Mouse (Mus musculus) midbrain, embryonic 11.5 days (tissue): ENCODE results near the gene Scarf2. TPM values are rescaled to one million over a fixed set of nuclear protein-coding genes. Genes with fewer than 3 reads are reported as not detected.
A peak's percentile ranks its signal among the peaks of the same experiment; 100 is the strongest.

Experiments
- ATAC-seq: fragments of 200-750 bp; cut with Nextera tagmentation; 2 replicates; pipeline ENCODE4 v1.8.0; 2017; ENCODE audit warnings: moderate TSS enrichment, moderate library complexity; ENCODE audit not compliant: low FRiP score
- DNase-seq: peaks from one replicate; pipeline ENCODE4 v3.0.0; 2015; ENCODE audit warnings: low spot score; ENCODE audit errors: missing footprints
- H3K27ac ChIP-seq: fragments of 300-500 bp; sonication (generic); 2 replicates; pipeline ENCODE4 v1.5.1; 2014; ENCODE audit warnings: low read depth, low read length
- H3K27me3 ChIP-seq: fragments of 300-500 bp; sonication (generic); 2 replicates; pipeline ENCODE4 v1.6.1; 2014; ENCODE audit warnings: mild to moderate bottlenecking, low read length, moderate library complexity, mixed read lengths; ENCODE audit not compliant: control insufficient read depth, insufficient read depth
- H3K36me3 ChIP-seq: fragments of 300-500 bp; sonication (generic); 2 replicates; pipeline ENCODE4 v1.6.1; 2014; ENCODE audit warnings: mild to moderate bottlenecking, low read length, moderate library complexity, mixed read lengths; ENCODE audit not compliant: control insufficient read depth, insufficient read depth
- H3K4me1 ChIP-seq: fragments of 300-500 bp; sonication (generic); 2 replicates; pipeline ENCODE4 v1.6.1; 2014; ENCODE audit warnings: low read length; ENCODE audit not compliant: control insufficient read depth, insufficient read depth
- H3K4me2 ChIP-seq: fragments of 300-500 bp; sonication (generic); 2 replicates; pipeline ENCODE4 v1.6.1; 2014; ENCODE audit warnings: mild to moderate bottlenecking, moderate library complexity
- H3K4me3 ChIP-seq: fragments of 300-500 bp; sonication (generic); 2 replicates; pipeline ENCODE4 v1.5.1; 2014; ENCODE audit warnings: low read depth, low read length
- H3K9ac ChIP-seq: fragments of 300-500 bp; sonication (generic); 2 replicates; pipeline ENCODE4 v1.6.1; 2014; ENCODE audit warnings: low read length
- H3K9me3 ChIP-seq: fragments of 300-500 bp; sonication (generic); 2 replicates; pipeline ENCODE4 v1.6.1; 2016; ENCODE audit warnings: low read length; ENCODE audit not compliant: control insufficient read depth
- WGBS: fragments of 180-500 bp; shearing (Covaris S2); extraction: QIAGEN DNeasy Blood & Tissue Kit; methylation state at CpG from one replicate; pipeline ENCODE4 v1.1.7; 2014; 5-methylcytosine and 5-hydroxymethylcytosine counted together
- polyA plus RNA-seq: library from polyadenylated mRNA; unstranded; fragments of >200 nt; fragmentation: Nextera tagmentation; extraction: Ambion mirVana; gene quantifications from 2 replicates; pipeline ENCODE4 v1.2.1, GENCODE M21; 2014

The Scarf2 gene
- polyA plus RNA-seq = 3.8 and 4.4 TPM in 2 replicates

DNA sequence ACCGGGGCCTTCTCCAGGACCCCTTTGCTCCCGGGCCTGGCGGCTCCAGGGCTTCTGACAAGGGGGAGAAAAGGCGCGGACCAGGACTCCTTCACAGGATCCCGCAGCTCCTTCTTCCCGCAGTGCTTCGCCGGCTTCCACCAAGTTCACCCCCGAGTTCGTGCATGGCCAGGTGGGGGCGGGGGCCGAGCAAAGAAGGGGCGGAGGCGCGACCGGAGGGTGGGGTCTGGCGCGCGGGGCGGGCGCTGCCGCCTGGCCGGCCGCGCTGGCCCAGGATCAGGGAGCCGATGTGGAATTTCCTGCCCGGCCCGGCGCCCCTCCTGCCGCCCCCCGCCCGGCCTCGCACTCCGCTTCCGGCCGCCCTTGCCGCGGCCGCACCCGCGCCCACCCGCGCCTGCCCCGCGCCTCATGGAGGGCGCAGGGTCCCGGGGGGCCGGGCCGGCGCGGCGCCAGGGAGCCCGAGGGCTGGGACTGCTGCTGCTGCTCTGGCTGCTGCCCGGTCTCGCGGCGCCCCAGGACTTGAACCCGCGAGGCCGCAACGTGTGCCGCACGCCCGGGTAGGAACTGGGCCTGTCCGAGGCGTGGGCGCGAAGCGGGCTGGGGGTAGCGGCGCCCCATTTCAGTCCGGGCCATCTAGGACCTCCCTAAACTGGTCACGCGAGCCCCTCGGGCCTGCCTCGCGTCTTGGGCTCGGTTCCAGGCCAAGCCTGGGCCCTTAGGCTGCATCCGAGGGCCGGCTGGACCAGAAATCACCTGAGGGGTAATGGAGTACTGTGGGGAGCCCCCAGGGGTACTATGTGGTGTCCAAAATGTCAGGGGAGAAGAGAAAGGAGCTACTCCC, at the start of gene Scarf2:
TSS of gene Scarf2 (plus strand) at position 312 of the 841 bp plus-strand sequence.
- DNase-seq (peak; percentile 94), ATAC-seq (peak; percentile 54)
- Histone ChIP-seq H3K4me3 (peak within 1 kb of the TSS; percentile 50), H3K36me3 (peaks cover 1% of the 10 kb centered on the region; the same call in 1 of the 2 replicates), H3K9me3 (no peaks in the 10 kb centered on the region), H3K9ac (peak within 1 kb of the TSS; percentile 67), H3K27me3 (peaks cover 68% of the 10 kb centered on the region), H3K27ac (no peak within 1 kb of the TSS), H3K4me1 (peaks cover 12% of the 10 kb centered on the region), H3K4me2 (peak within 1 kb of the TSS; percentile 75)
- 2% methylated on average over 54 of the region's 81 CpGs for WGBS

DNA sequence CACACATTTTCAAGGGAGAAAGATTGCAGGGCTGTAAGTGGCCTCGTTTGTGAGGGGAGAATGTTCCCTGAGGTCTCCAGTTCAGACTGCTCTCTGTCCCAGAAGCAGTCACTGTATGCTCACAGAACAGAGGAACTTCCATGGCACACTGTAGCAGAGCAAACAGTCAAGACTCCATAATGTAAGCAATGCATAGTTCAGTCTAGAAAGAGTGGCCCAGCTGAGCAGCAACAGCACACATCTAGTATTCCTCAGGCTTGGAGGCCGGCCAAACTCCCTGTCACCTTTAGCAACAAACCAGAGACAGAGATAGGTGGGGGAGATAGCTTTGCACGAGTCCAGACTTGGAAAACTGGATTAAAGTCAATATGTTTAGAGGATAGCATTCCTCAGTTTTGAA, 44.1 kb upstream of the Scarf2 start:
- ATAC-seq = no peak
- Histone ChIP-seq H3K4me3 (no peak overlapping the region), H3K27ac (no peak overlapping the region), H3K27me3 (no peaks in the 10 kb centered on the region), H3K4me1 (no peaks in the 10 kb centered on the region), H3K36me3 (no peaks in the 10 kb centered on the region), H3K9ac (no peak overlapping the region), H3K4me2 (no peak overlapping the region), H3K9me3 (no peaks in the 10 kb centered on the region)
- peak; percentile 2 for DNase-seq
- WGBS = 41% methylated on average over 3 of the region's 3 CpGs

DNA sequence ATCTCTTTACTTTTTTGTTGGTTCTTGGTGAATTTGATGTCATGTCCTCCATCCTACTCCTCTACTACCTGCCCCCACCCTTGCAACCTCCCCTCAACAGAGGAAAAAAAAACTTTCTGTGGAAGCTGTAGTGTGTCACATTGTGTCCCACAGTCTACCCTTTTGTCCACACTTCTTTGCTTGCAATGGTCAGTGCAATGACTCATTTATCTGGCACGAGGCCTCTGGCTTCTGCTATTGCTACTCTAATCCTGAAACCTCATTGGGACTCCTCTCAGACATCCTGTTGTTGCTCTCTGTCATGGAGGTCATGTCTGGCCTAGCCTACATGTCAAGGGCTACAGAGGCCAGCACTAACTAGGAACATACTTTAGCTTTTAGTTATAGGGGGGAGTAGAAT, 43.4 kb upstream of the Scarf2 start:
- no peak overlapping the region for H3K27ac ChIP-seq
- H3K4me3 ChIP-seq = no peak overlapping the region
- WGBS = 53% methylated on average over 1 of the region's 1 CpGs
- H3K9me3 ChIP-seq = no peaks in the 10 kb centered on the region
- no peaks in the 10 kb centered on the region for H3K36me3 ChIP-seq
- no peak overlapping the region for H3K9ac ChIP-seq
- H3K4me1 ChIP-seq = no peaks in the 10 kb centered on the region
- no peak overlapping the region for H3K4me2 ChIP-seq
- ATAC-seq (no peak), DNase-seq (peak; percentile 45)
- H3K27me3 ChIP-seq = no peaks in the 10 kb centered on the region

DNA sequence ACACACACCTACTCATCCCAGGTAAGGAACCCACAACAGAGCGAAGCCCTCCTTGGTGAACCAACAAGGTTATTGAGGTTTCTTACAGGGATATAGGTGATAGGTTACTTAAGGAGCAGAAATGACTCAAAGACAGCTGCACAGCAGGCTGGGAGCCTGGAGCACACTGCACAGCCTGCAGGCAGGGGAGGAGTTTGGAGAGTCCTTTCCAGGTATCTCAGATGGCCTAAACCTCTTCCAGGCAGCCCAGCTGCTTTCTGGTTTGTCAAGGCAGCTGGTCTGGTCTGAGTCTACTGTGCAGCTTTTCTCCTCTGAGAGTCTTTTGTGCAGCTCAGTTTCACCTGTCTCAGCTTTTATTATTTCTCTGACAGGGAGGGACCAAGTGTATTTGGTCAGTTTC, 39.3 kb upstream of the Scarf2 start:
- no peak for DNase-seq
- H3K9ac ChIP-seq = no peak overlapping the region
- no peak overlapping the region for H3K4me3 ChIP-seq
- no peak overlapping the region for H3K27ac ChIP-seq
- H3K4me2 ChIP-seq = no peak overlapping the region
- H3K4me1 ChIP-seq = peaks cover 8% of the 10 kb centered on the region
- 94% methylated on average over 1 of the region's 1 CpGs for WGBS
- no peaks in the 10 kb centered on the region for H3K9me3 ChIP-seq
- no peaks in the 10 kb centered on the region for H3K36me3 ChIP-seq
- no peak for ATAC-seq
- H3K27me3 ChIP-seq = no peaks in the 10 kb centered on the region

DNA sequence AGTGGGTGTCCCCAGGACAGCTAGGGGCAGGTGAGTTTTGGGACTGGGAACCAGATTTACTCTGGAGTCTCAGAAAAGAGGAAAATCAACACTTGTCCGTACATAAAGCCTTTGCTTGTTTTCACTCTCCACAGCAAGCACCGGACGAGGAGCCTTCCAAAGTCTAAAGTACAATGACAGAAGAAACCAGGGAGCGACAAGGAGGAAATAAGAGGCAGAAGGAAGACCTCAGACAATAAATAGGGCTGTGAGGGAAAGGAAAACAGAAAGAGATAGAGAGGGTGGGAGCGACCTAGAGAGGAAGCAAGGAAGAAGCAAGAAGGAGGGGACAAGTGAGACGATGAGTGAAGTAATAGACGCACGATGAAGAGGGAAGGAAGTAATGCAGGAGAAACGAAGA, 38.2 kb upstream of the Scarf2 start:
- no peaks in the 10 kb centered on the region for H3K27me3 ChIP-seq
- ATAC-seq (no peak; the same call in 1 of the 2 replicates), DNase-seq (no peak)
- H3K36me3 ChIP-seq = no peaks in the 10 kb centered on the region
- H3K4me2 ChIP-seq = peak overlapping the region; percentile 89
- peak overlapping the region; percentile 60 for H3K4me3 ChIP-seq
- H3K4me1 ChIP-seq = peaks cover 8% of the 10 kb centered on the region
- H3K9me3 ChIP-seq = no peaks in the 10 kb centered on the region
- H3K27ac ChIP-seq = no peak overlapping the region
- H3K9ac ChIP-seq = peak overlapping the region; percentile 89
- 54% methylated on average over 9 of the region's 9 CpGs for WGBS

DNA sequence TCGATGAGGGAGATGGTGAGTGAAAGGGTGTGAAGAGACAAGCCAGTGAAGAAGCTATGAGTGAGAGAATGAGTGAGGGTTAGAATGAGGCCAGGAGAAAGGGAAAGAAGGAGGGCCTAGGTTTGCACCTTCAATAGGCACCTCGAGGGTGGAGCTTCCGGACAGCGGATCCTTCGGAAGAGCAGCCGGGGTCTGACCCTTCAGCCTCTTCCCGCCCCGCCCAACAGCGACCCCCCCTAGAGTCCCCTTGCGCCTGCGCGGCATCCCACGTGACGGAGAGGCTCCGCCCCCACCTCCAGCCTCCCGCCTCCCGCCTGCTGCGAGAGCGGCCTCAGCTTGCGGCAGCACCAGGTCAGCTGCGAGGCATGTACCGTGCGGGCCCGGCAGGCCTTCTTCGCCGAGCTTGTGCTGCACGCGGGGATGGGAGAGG, 37.7 kb upstream of the Scarf2 start, which contains the start of gene Klhl22:
TSS of gene Klhl22 (plus strand) at position 275 of the 430 bp plus-strand sequence.
- Histone ChIP-seq H3K4me1 (peaks cover 8% of the 10 kb centered on the region), H3K4me3 (peak within 1 kb of the TSS; percentile 60), H3K9ac (peak within 1 kb of the TSS; percentile 89), H3K27ac (no peak within 1 kb of the TSS), H3K36me3 (no peaks in the 10 kb centered on the region), H3K27me3 (no peaks in the 10 kb centered on the region), H3K9me3 (no peaks in the 10 kb centered on the region), H3K4me2 (peak within 1 kb of the TSS; percentile 89)
- DNase-seq (peak; percentile 99), ATAC-seq (peak; percentile 96)
- 2% methylated on average over 24 of the region's 28 CpGs for WGBS

DNA sequence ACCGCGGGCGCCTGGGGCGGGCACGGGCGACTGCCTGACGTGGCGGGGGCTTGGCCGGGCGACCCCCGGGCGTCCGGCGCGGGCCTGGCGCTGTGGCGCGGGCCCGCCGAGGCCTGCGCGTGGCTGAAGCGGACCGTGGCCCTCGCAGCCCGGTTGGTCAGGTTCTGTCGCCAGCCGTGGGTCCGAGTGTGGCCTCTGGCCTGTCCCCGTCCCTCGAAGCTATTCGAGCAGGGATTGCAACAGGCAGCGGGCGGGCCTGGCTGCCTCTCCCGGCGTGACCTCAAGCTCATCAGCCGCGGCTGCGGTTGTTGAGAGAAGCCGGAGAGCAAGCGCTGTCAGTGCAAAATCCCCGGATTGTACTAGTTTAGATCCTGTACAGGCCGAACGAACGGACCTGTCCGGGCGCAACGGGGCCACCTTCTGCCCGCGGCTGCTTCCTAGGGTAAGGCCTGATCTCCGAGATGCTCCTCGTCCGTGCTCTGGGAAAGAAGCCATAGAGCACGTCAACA, 37.2 kb upstream of the Scarf2 start:
- no peaks in the 10 kb centered on the region for H3K36me3 ChIP-seq
- no peaks in the 10 kb centered on the region for H3K9me3 ChIP-seq
- WGBS = 1% methylated on average over 52 of the region's 54 CpGs
- no peak overlapping the region for H3K27ac ChIP-seq
- no peaks in the 10 kb centered on the region for H3K27me3 ChIP-seq
- DNase-seq (peak; percentile 93), ATAC-seq (peak; percentile 76)
- peaks cover 8% of the 10 kb centered on the region for H3K4me1 ChIP-seq
- peak overlapping the region; percentile 89 for H3K4me2 ChIP-seq
- peak overlapping the region; percentile 60 for H3K4me3 ChIP-seq
- H3K9ac ChIP-seq = peak overlapping the region; percentile 89

DNA sequence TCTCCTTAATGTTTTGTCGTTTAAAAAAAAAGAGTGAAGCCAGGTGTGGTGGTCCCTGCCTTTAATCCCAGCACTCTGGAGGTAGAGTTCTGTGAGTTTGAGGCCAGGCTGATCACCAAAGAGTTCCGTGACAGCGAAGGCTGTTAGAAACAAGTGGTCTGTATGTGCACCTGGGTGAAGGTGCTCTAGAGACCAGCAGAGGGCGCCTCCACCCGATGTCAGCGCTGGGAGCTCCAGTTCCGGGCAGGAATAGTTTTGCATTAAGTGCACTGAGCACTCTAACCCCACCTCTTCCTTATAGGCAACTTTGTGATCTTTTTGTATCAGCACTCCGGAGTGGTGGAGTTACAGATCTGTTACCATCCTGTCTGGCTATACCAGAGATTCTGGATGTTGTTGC, 36.4 kb upstream of the Scarf2 start:
- Histone ChIP-seq H3K4me1 (peaks cover 8% of the 10 kb centered on the region), H3K27me3 (no peaks in the 10 kb centered on the region), H3K9me3 (no peaks in the 10 kb centered on the region), H3K4me3 (peak overlapping the region; percentile 60), H3K9ac (no peak overlapping the region), H3K36me3 (no peaks in the 10 kb centered on the region), H3K27ac (no peak overlapping the region), H3K4me2 (peak overlapping the region; percentile 89)
- no peak for ATAC-seq
- DNase-seq = peak; percentile 92
- 43% methylated on average over 8 of the region's 8 CpGs for WGBS

DNA sequence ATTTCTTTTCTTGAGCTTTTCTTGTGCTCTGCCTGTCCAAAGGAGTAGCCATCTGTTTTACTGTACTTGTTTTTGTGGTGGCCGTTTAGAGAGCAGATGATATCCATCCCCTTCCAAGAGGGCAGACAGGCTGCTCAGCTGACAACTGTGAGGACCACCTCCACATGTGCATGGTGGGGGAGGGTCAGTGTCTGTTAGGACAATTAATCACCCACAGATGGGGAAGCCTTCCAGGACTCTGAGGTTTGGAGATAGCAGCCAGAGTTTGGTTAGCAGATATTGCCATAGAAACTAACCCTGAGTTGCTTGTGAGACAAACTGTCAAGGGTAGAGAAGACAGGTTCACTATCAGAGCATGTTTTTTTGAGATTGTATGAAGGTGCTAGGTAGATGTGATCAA, 36.0 kb upstream of the Scarf2 start:
- no peak overlapping the region for H3K4me3 ChIP-seq
- no peak for ATAC-seq

More for the DNA sequence above, 36.0 kb upstream of the Scarf2 start:
- DNase-seq = no peak
- Histone ChIP-seq H3K27ac (no peak overlapping the region), H3K36me3 (no peaks in the 10 kb centered on the region), H3K9me3 (no peaks in the 10 kb centered on the region), H3K27me3 (no peaks in the 10 kb centered on the region), H3K4me2 (no peak overlapping the region), H3K4me1 (peaks cover 8% of the 10 kb centered on the region), H3K9ac (no peak overlapping the region)
- 77% methylated on average over 1 of the region's 1 CpGs for WGBS
